Mouse (Mus musculus): Measurements from ENCODE around the gene Fuom. TPM values are rescaled to one million over a fixed set of nuclear protein-coding genes. Genes with fewer than 3 reads are reported as not detected.

The Fuom gene
- polyA plus RNA-seq, 3 experiments from 2014 or later = 11.6 to 13.9 (median 12.7) TPM

- ATAC-seq = peak; percentile 25
Measured at GRCm38 (mm10) chr7:140049115-140049689, 53.0 kb downstream of the Fuom start.

- ATAC-seq = no peak
Measured at GRCm38 (mm10) chr7:140048361-140049114, 53.7 kb downstream of the Fuom start, which contains the start of gene Msx3. TSS of gene Msx3 (minus strand) at chr7:140049089.

GRCm38 (mm10) chr7:140047811-140048311 is 54.4 kb downstream of the Fuom start:
- no peak for ATAC-seq

Other genes starting within 250 kb of the Fuom start
- gene Kndc1, start 207.7 kb downstream of the Fuom start, polyA plus RNA-seq (2017; shearing (Covaris generic)) = under 1 TPM; 0.20 to 0.49 (median 0.38) TPM
- gene Utf1, start 158.7 kb downstream of the Fuom start, polyA plus RNA-seq (2017; shearing (Covaris generic)) = 1 to 10 TPM; 3.3 to 5.0 (median 3.6) TPM
- 1 to 10 TPM in 2 of 3 experiments, under 1 TPM in 1; 0.66 to 1.5 (median 1.0) TPM for gene 6430531B16Rik, start 123.7 kb downstream of the Fuom start, polyA plus RNA-seq (2017; shearing (Covaris generic))
- gene Adam8, start 109.9 kb downstream of the Fuom start, polyA plus RNA-seq (2017; shearing (Covaris generic)) = 10 to 100 TPM in 2 of 3 experiments, 1 to 10 TPM in 1; 8.8 to 59.4 (median 13.1) TPM
- gene Zfp511, start 66.0 kb downstream of the Fuom start, polyA plus RNA-seq (2017; shearing (Covaris generic)) = 10 to 100 TPM; 25.0 to 30.1 (median 25.7) TPM
- gene Tubgcp2, start 65.8 kb downstream of the Fuom start, polyA plus RNA-seq (2017; shearing (Covaris generic)) = 10 to 100 TPM; 24.8 to 32.5 (median 28.0) TPM
- gene Msx3, start 53.4 kb downstream of the Fuom start, polyA plus RNA-seq (2017; shearing (Covaris generic)) = not detected
- gene Caly, start 19.9 kb downstream of the Fuom start, polyA plus RNA-seq (2017; shearing (Covaris generic)) = not detected
- gene Prap1, start 9.0 kb downstream of the Fuom start, polyA plus RNA-seq (2017; shearing (Covaris generic)) = not detected
- 1 to 10 TPM; 1.9 to 5.3 (median 3.8) TPM for gene Paox, start 13.4 kb upstream of the Fuom start, polyA plus RNA-seq (2017; shearing (Covaris generic))
- gene Echs1, start 14.0 kb upstream of the Fuom start, polyA plus RNA-seq (2017; shearing (Covaris generic)) = 10 to 100 TPM; 73.3 to 94.2 (median 81.1) TPM
- 10 to 100 TPM; 16.4 to 28.8 (median 22.9) TPM for gene Mtg1, start 35.1 kb upstream of the Fuom start, polyA plus RNA-seq (2017; shearing (Covaris generic))
- gene Sprn, start 52.4 kb upstream of the Fuom start, polyA plus RNA-seq (2017; shearing (Covaris generic)) = not detected
- under 1 TPM in 1 of 3 experiments, not detected in 2; 0.07 TPM for gene Olfr522, start 62.3 kb upstream of the Fuom start, polyA plus RNA-seq (2017; shearing (Covaris generic))
- not detected for gene Olfr523, start 70.8 kb upstream of the Fuom start, polyA plus RNA-seq (2017; shearing (Covaris generic))
- gene Olfr524, start 103.5 kb upstream of the Fuom start, polyA plus RNA-seq (2017; shearing (Covaris generic)) = under 1 TPM in 1 of 3 experiments, not detected in 2; 0.13 TPM
- gene Cd163l1, start 115.8 kb upstream of the Fuom start, polyA plus RNA-seq (2017; shearing (Covaris generic)) = under 1 TPM in 2 of 3 experiments, not detected in 1; 0.27 to 0.55 TPM
- 1 to 10 TPM in 1 of 3 experiments, not detected in 2; 2.9 TPM for gene 5830411N06Rik, start 144.8 kb upstream of the Fuom start, polyA plus RNA-seq (2017; shearing (Covaris generic))
- under 1 TPM; 0.25 to 0.54 (median 0.34) TPM for gene Olfr525, start 218.4 kb upstream of the Fuom start, polyA plus RNA-seq (2017; shearing (Covaris generic))
- under 1 TPM in 2 of 3 experiments, not detected in 1; 0.23 to 0.35 TPM for gene Olfr527, start 231.6 kb upstream of the Fuom start, polyA plus RNA-seq (2017; shearing (Covaris generic))

Data from inflammation-experienced regulatory T-cells, adult 6 months (primary cell).